Mouse (Mus musculus) liver, embryonic 14.5 days (tissue): ENCODE results near the gene Aanat.

Experiments used
- CTCF ChIP-seq: IDR thresholded peaks from 2 replicates; pipeline ENCODE4 v1.5.1; 2016; ENCODE audit warnings: antibody characterized with exemption, low read depth, control low read depth
- EP300 ChIP-seq: IDR thresholded peaks from 2 replicates; pipeline ENCODE4 v1.6.1; 2016; ENCODE audit warnings: antibody characterized with exemption, low read depth

- no peak for TF ChIP-seq CTCF
- no peak for TF ChIP-seq EP300
These were observed 37.5 kb upstream of the Aanat start for GRCm38 (mm10) chr11:116548780-116549179.
